Mouse (Mus musculus) thymus, adult 2 months (tissue): ENCODE results near the gene Rap1gap2.

Experiments
- CTCF ChIP-seq: fragments of 200-500 bp; IDR thresholded peaks from 2 replicates; pipeline ENCODE4 v1.5.1; 2012; ENCODE audit warnings: mild to moderate bottlenecking, control low read depth, low read length, moderate library complexity, borderline replicate concordance; ENCODE audit not compliant: control insufficient read depth, poor library complexity, insufficient read depth; ENCODE audit errors: extremely low read depth
- POLR2A ChIP-seq: fragments of 200-500 bp; IDR thresholded peaks from 2 replicates; pipeline ENCODE4 v1.6.1; 2012; ENCODE audit warnings: mild to moderate bottlenecking, low read length, control low read depth, moderate library complexity; ENCODE audit not compliant: control insufficient read depth, poor library complexity, insufficient read depth; ENCODE audit errors: extremely low read depth

DNA sequence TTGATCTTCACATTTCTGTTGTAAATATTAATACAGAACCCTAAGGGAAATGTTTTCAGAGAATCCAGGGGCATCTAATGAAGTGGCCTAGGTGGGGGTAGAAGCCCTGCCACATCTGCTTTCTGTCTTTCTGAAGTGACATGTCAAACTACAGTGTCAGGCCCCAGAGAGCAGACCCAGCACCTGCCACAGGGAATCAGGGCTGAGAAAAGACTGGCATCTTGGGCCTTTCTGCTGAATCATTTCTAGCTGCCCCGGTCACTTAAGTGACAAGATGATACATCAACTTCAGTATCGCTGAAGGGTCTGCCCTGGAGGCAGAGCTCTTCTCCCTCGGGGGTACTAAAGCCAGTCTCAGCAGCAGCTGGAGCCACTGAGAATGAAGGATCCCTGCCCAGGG lies 111.7 kb downstream of the Rap1gap2 start:
- TF ChIP-seq CTCF (no peak), POLR2A (no peak)
